ENCODE assay signal across 8 mouse cellular contexts in the genomic region with DNA sequence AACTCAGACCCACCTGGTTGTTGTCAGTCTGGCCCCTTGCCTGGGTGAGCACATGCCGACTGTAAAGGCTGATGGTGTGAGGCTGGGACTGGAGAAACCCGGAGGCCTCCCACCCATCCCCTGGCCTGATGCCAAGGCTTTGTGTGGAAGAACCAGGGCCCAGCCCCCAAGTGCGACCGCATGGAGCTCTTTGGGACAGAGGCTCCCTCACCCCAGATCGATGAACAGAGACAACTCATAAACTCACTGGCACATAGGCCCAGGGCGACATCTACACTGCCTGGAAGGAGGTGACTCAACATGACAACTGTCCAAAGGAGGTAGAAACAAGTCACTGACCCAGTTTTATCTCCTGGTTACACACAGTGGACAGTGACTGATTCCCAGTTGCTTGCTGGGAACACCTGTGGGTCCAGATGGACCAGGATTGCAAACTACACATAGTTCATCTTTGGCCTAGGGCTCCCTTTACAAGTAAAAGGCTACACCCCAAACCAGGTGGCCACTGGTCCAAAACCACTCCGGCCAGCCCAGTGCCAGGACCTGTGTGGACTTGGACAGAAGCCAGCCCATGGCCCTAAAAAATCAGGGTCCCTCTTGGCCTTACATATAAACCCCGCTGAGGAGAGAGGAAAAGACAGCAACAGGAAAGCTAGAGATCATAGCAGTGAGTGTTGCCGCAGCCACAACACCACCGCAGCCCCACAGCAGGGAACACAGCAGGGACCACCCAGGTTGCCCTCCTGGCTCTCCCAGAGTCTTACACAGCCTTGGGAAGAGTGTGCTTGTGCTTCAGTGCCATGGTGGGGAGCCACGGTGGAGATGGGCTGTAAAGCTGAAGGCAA.
DNase-seq lines count a peak whose midpoint lies in the region; ATAC-seq lines count a peak whose summit lies in the region.
"Had no signal": no experiment of that assay in that cellular context is flagged by ENCODE, and none has a peak within 500 bp of the region (broad histone marks: within the 10 kb centered on the region; RNA-seq: fewer than 3 reads in every experiment).

No protein-coding gene starts in this region.

- peaks cover 29% of the 10 kb centered on the region for H3K4me1 ChIP-seq in hindbrain, embryonic 12.5 days
- H3K4me1 ChIP-seq in hindbrain, embryonic 13.5 days (replicated peaks): peaks cover 40% of the 10 kb centered on the region
- H3K4me1 ChIP-seq in neural tube, embryonic 13.5 days (replicated peaks): peaks cover 42% of the 10 kb centered on the region
- peaks cover 38% of the 10 kb centered on the region for H3K4me1 ChIP-seq in neural tube, embryonic 15.5 days
- peaks cover 31% of the 10 kb centered on the region for H3K4me1 ChIP-seq in limb, embryonic 13.5 days

- peak; percentile 76 for DNase-seq in cerebellum, adult 9-11 months
- DNase-seq in layer of hippocampus, postnatal 14 days (ENCODE audit: low spot score in 2 of 2): no peak
- DNase-seq: adrenal gland, postnatal 25 days had no signal

- peak; percentile 36; the same call in 1 of the 2 replicates for ATAC-seq in hindbrain, embryonic 12.5 days (ENCODE audit: low FRiP score)
- no peak for ATAC-seq in hindbrain, embryonic 13.5 days (ENCODE audit: low FRiP score)
- ATAC-seq in neural tube, embryonic 13.5 days (ENCODE audit: low read depth): no peak; the same call in 1 of the 2 replicates
- no peak for ATAC-seq in neural tube, embryonic 15.5 days (ENCODE audit: low FRiP score)
- ATAC-seq in limb, embryonic 13.5 days (ENCODE audit: low FRiP score, low read depth): 0 out of 2 replicates have a peak, but pooled peaks have one; percentile 30

- H3K27me3 ChIP-seq in hindbrain, embryonic 12.5 days: no peaks in the 10 kb centered on the region
- no peaks in the 10 kb centered on the region for H3K27me3 ChIP-seq in hindbrain, embryonic 13.5 days
- no peaks in the 10 kb centered on the region for H3K27me3 ChIP-seq in neural tube, embryonic 13.5 days
- H3K27me3 ChIP-seq in neural tube, embryonic 15.5 days (replicated peaks): no peaks in the 10 kb centered on the region
- H3K27me3 ChIP-seq in limb, embryonic 13.5 days: no peaks in the 10 kb centered on the region

- no peak overlapping the region for H3K9ac ChIP-seq in hindbrain, embryonic 12.5 days
- H3K9ac ChIP-seq in hindbrain, embryonic 13.5 days: no peak overlapping the region
- H3K9ac ChIP-seq in neural tube, embryonic 13.5 days: no peak overlapping the region
- no peak overlapping the region for H3K9ac ChIP-seq in neural tube, embryonic 15.5 days (replicated peaks)
- H3K9ac ChIP-seq in limb, embryonic 13.5 days: no peak overlapping the region

- H3K27ac ChIP-seq in hindbrain, embryonic 12.5 days: 0 out of 2 replicates have a peak overlapping the region, but pooled peaks have one; percentile 3
- H3K27ac ChIP-seq in hindbrain, embryonic 13.5 days: no peak overlapping the region
- peak overlapping the region; percentile 23; the same call in 1 of the 2 replicates for H3K27ac ChIP-seq in neural tube, embryonic 13.5 days (replicated peaks)
- H3K27ac ChIP-seq in neural tube, embryonic 15.5 days (replicated peaks): no peak overlapping the region
- H3K27ac ChIP-seq in limb, embryonic 13.5 days: peak overlapping the region; percentile 12; the same call in 1 of the 2 replicates

- no peaks in the 10 kb centered on the region for H3K36me3 ChIP-seq in hindbrain, embryonic 12.5 days
- peaks cover 7% of the 10 kb centered on the region; the same call in 1 of the 2 replicates for H3K36me3 ChIP-seq in hindbrain, embryonic 13.5 days
- no peaks in the 10 kb centered on the region for H3K36me3 ChIP-seq in neural tube, embryonic 13.5 days
- no peaks in the 10 kb centered on the region for H3K36me3 ChIP-seq in neural tube, embryonic 15.5 days
- H3K36me3 ChIP-seq in limb, embryonic 13.5 days: no peaks in the 10 kb centered on the region; the same call in 1 of the 2 replicates

- H3K4me3 ChIP-seq in hindbrain, embryonic 12.5 days: no peak overlapping the region
- H3K4me3 ChIP-seq in hindbrain, embryonic 13.5 days: no peak overlapping the region
- H3K4me3 ChIP-seq in neural tube, embryonic 13.5 days: no peak overlapping the region
- H3K4me3 ChIP-seq in neural tube, embryonic 15.5 days (replicated peaks): no peak overlapping the region
- no peak overlapping the region for H3K4me3 ChIP-seq in limb, embryonic 13.5 days

- no peak overlapping the region for H3K4me2 ChIP-seq in hindbrain, embryonic 12.5 days (replicated peaks)
- no peak overlapping the region for H3K4me2 ChIP-seq in hindbrain, embryonic 13.5 days
- no peak overlapping the region for H3K4me2 ChIP-seq in neural tube, embryonic 13.5 days
- H3K4me2 ChIP-seq in neural tube, embryonic 15.5 days: no peak overlapping the region
- H3K4me2 ChIP-seq in limb, embryonic 13.5 days (replicated peaks): no peak overlapping the region

- no peaks in the 10 kb centered on the region for H3K9me3 ChIP-seq in hindbrain, embryonic 12.5 days (replicated peaks)
- H3K9me3 ChIP-seq in hindbrain, embryonic 13.5 days: no peaks in the 10 kb centered on the region
- no peaks in the 10 kb centered on the region for H3K9me3 ChIP-seq in neural tube, embryonic 13.5 days
- no peaks in the 10 kb centered on the region for H3K9me3 ChIP-seq in neural tube, embryonic 15.5 days (replicated peaks)
- no peaks in the 10 kb centered on the region for H3K9me3 ChIP-seq in limb, embryonic 13.5 days

- 64% methylated on average over 11 of the region's 11 CpGs for WGBS in hindbrain, embryonic 12.5 days
- 65% methylated on average over 11 of the region's 11 CpGs for WGBS in hindbrain, embryonic 13.5 days
- 55% methylated on average over 11 of the region's 11 CpGs for WGBS in neural tube, embryonic 13.5 days
- 49% methylated on average over 11 of the region's 11 CpGs for WGBS in neural tube, embryonic 15.5 days
- WGBS in limb, embryonic 13.5 days: 49% methylated on average over 11 of the region's 11 CpGs

Comparison
In these comparisons a context has a peak if more than half of its experiments do, and no peak if none do; other contexts are left out.
1. ATAC-seq: peak in hindbrain, embryonic 12.5 days (single experiment) and limb, embryonic 13.5 days (single experiment); none in hindbrain, embryonic 13.5 days (single experiment), neural tube, embryonic 13.5 days (single experiment) and neural tube, embryonic 15.5 days (single experiment).
2. H3K27ac ChIP-seq: peak in hindbrain, embryonic 12.5 days (single experiment), neural tube, embryonic 13.5 days (single experiment) and limb, embryonic 13.5 days (single experiment); none in hindbrain, embryonic 13.5 days (single experiment) and neural tube, embryonic 15.5 days (single experiment).